Mouse (Mus musculus): ENCODE data around the gene Tssk6.

DNA sequence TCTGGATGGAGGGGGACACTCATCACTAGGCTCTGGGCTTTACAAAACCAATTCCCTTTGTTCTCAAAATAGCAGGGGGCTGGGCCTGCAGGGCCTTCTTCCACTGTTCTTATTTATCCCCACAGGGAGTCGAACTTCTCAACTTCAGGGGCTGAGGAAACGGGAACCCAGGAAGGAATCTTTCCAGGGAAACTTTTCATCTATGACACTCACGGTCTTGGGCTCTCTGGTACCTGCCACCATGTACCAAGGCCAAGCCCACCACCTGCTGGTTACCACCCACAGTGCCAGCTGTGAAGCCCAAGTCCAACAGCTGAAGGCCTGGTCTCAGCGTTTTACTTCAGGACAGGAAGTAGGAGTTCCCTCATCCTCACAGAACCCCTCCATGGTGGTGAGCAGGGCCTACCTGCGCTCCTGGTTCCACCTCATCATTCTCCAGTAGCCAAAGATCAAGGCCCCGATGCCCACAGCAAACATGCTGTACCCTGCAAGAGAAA is 7.1 kb upstream of the Tssk6 start:
- no peak for TF ChIP-seq POLR2A (IDR thresholded peaks at IDR 0.05; ENCODE audit: low read depth, low read length)
- no peak for TF ChIP-seq CTCF (IDR thresholded peaks at IDR 0.05; ENCODE audit: extremely low read depth, insufficient read depth, insufficient read length, insufficient replicate concordance)

All from spleen, adult 2 months (tissue).